Mouse (Mus musculus): ENCODE results near the gene Tshz2. TPM values are rescaled to one million over a fixed set of nuclear protein-coding genes. Genes with fewer than 3 reads are reported as not detected.

Gene Tshz2
- polyA plus RNA-seq, 1 experiment = 19.5 TPM

DNA sequence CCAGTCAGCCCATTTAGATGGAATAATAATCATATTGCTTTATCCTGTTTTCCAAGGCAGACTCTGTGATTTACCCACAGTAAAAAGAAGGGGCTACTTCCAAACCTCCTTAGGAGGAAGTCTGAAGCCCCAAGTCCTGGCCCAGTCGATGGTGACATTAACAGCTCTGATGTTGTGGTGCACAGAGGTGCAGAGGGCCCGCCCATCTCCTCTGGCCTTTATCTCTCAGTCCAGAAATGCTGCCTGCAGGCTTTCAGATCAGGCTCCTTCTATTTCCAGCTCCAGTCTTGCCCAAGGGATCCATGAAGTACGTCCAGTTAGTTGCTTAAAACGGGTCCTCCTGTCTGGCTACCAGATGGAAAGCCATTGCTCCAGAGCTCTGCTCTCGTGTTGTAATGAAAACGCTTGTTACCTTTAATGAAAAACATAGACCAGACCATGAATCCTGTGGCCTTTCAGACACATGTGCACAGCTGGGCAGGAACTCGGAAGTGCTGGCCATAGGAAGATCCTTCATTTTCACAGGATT lies 114.4 kb downstream of the Tshz2 start:
- Histone ChIP-seq H3K4me1 (ENCODE audit: control insufficient read depth, insufficient read depth, insufficient read length, low read length) (peaks cover 27% of the 10 kb centered on the region), H3K4me3 (ENCODE audit: insufficient read depth, low read depth, low read length) (no peak overlapping the region), H3K27ac (replicated peaks; ENCODE audit: low read depth, low read length) (peak overlapping the region; percentile 26; the same call in 1 of the 2 replicates)

DNA sequence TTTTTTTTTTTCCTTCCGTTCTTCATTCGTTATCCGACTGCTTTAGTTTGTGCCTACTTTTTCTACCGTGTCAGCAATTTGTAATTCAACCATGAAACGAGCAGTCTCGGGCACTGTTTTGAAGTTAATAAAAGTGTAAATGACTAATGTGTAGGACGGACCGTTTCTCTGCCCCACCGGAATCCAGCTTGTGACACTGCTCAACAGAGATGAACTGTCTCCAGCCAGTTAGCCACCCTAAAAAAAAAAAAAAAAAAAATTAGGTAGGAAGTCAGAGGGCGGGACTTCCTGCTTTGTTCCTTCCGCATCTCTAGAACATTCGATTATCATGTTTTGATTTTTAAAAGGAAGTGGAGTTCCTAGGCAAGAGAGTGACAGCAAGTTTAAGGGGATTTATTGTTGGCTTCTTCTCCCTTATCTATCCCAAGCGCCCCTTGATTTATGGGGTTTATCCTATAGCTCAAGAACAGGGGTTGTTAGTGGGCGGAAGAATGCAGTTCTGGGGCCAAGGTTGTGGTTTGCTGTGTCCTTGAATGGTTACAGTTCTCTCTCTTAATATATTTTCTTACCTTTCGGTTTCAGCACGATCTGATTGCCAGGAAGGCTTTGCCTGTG lies 116.6 kb downstream of the Tshz2 start:
- no peak overlapping the region for H3K4me3 ChIP-seq (ENCODE audit: insufficient read depth, low read depth, low read length)
- peak overlapping the region; percentile 93 for H3K27ac ChIP-seq (replicated peaks; ENCODE audit: low read depth, low read length)
- H3K4me1 ChIP-seq (ENCODE audit: control insufficient read depth, insufficient read depth, insufficient read length, low read length) = peaks cover 38% of the 10 kb centered on the region

DNA sequence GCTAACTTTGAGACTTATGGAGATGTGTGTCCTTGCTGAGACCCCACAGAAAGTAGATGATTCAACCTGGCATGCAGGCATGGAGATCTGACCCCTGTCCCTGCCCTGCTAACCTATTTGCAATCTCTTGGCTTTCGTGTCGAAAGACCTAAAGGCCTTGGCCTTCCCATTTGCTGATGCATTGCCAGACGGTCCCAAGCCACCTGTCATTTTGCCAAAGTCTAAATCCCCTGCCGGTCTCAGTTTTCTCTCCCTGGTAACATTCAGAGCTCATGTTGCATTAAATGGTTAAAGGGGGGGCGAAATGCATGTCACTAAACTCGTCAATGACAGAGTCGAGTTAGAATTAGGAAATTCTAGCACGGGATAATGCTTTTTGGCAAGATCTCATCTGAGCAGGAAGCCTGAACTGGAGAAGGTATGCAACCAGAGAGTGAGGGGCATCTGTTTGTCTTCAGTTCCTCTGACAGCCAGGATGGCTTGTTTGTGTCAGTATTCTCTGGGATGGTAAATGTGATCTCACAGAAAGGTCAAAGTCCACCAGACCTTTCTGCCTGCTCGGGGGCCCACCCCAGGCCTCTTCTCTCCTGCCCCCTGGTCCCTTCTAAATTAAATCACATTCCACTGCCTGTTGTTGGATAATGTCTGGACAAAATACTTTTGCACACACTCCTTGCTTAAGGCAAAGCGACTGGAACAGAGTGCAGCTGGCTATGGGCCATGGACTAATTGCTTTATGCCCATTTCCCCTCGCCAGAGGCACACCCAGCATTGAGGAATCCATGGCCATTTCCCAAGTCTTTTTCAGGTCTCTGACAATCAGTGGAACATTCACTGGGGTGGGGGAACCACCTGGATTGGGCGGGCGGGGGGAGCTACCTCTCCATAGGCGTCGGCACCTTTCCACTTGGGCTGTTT lies 118.0 kb downstream of the Tshz2 start:
- Histone ChIP-seq H3K4me3 (ENCODE audit: insufficient read depth, low read depth, low read length) (no peak overlapping the region), H3K4me1 (ENCODE audit: control insufficient read depth, insufficient read depth, insufficient read length, low read length) (peaks cover 34% of the 10 kb centered on the region), H3K27ac (replicated peaks; ENCODE audit: low read depth, low read length) (peak overlapping the region; percentile 93)

DNA sequence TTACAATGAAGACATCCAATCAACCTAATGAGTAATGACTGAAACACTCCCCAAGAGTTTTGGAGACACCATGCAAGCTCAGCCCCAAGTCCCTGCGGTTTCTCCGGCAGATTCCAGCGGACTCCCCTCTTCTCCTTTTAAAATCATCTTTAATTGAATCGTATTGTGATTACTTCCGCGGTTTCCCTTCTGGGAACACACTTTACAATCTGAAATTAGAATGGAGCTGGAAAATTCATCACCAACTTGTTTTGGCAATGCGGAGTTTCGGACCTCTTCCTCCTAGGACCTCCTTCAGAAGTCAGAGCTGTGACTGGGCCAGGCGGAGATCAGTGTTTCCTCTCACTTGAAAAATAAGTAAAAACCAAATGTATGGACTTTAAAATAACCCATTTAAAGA lies 119.3 kb downstream of the Tshz2 start:
- peaks cover 32% of the 10 kb centered on the region for H3K4me1 ChIP-seq (ENCODE audit: control insufficient read depth, insufficient read depth, insufficient read length, low read length)
- no peak overlapping the region for H3K4me3 ChIP-seq (ENCODE audit: insufficient read depth, low read depth, low read length)
- peak overlapping the region; percentile 94 for H3K27ac ChIP-seq (replicated peaks; ENCODE audit: low read depth, low read length)

DNA sequence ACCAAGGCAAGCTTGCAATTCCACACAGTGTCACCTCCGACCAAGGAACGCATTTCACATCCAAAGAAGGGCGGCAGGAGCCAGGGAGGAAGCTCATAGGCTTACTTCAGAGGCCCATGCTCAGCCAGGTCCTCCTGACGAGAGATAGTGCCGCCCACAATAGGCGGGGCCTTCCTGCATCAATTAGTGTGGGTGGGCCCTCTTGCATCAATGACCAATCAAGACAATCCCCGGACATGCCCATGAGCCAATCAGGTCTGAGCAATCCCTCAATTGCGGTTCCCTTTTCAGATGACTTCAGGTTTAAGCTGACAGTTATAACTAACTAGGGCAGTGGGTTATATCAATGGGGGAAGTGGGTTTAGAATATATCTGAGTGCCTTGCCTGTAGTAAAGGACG lies 120.6 kb downstream of the Tshz2 start:
- Histone ChIP-seq H3K4me3 (ENCODE audit: insufficient read depth, low read depth, low read length) (no peak overlapping the region), H3K27ac (replicated peaks; ENCODE audit: low read depth, low read length) (peak overlapping the region; percentile 94), H3K4me1 (ENCODE audit: control insufficient read depth, insufficient read depth, insufficient read length, low read length) (peaks cover 32% of the 10 kb centered on the region)

DNA sequence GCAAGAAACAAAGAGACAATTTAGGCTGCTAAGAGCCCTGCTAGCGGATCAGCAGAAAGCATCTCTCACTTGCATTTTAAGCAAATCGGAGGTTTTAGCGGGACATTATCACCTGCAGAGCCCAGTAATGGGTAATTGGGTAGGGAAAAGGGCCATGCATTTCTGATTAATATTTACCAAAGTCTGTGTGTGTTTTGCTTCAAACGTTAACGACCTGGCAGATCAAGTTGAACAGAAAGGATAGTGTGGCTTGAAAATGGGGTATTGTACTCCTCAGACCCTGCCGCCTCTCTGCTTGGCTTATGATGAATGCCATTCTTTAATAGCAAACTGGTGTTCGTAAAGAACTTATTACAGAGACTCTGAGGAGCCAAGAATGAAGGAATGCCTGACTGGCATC lies 122.3 kb downstream of the Tshz2 start:
- Histone ChIP-seq H3K4me3 (ENCODE audit: insufficient read depth, low read depth, low read length) (no peak overlapping the region), H3K4me1 (ENCODE audit: control insufficient read depth, insufficient read depth, insufficient read length, low read length) (peaks cover 18% of the 10 kb centered on the region), H3K27ac (replicated peaks; ENCODE audit: low read depth, low read length) (no peak overlapping the region)

DNA sequence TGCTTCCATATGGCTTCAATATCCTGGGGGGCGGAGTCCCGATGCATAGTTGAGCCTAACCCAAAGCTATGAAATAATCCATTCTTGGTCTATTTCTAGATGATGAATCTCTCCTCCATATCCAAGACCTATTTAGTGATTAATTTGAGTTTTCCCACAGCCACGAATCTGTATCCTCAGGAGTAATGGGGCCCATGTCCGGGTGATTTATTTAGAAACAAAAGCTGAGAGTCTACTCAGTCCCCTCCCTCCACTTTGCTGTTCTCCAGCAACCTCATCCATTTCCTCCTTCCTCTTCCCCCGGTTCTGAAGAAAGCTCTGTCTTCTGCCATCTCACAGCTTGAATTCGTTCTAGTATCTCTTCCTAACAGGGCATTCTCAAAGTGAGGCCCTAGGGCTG lies 125.3 kb downstream of the Tshz2 start:
- Histone ChIP-seq H3K27ac (replicated peaks; ENCODE audit: low read depth, low read length) (no peak overlapping the region), H3K4me1 (ENCODE audit: control insufficient read depth, insufficient read depth, insufficient read length, low read length) (peaks cover 7% of the 10 kb centered on the region), H3K4me3 (ENCODE audit: insufficient read depth, low read depth, low read length) (no peak overlapping the region)

DNA sequence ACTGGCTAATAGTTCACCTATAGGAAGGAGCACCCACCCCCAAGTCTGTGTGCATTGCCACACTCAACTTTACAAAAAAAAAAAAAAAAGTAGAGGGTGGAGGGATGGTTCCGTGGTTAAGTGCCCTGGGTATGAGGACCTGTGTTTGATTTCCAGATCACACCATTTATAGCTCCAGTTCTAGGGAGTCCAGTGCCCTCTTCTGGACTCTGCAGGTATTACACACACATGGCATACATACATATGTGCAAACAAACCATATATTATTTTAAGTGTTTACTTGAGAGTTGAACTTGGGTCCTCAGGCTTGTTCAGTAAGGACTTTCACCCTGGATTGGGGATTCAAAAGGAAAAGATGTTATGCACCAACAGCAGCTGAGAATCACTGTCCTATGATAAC lies 127.3 kb downstream of the Tshz2 start:
- no peaks in the 10 kb centered on the region; the same call in 1 of the 2 replicates for H3K4me1 ChIP-seq (ENCODE audit: control insufficient read depth, insufficient read depth, insufficient read length, low read length)
- no peak overlapping the region for H3K4me3 ChIP-seq (ENCODE audit: insufficient read depth, low read depth, low read length)
- no peak overlapping the region for H3K27ac ChIP-seq (replicated peaks; ENCODE audit: low read depth, low read length)

DNA sequence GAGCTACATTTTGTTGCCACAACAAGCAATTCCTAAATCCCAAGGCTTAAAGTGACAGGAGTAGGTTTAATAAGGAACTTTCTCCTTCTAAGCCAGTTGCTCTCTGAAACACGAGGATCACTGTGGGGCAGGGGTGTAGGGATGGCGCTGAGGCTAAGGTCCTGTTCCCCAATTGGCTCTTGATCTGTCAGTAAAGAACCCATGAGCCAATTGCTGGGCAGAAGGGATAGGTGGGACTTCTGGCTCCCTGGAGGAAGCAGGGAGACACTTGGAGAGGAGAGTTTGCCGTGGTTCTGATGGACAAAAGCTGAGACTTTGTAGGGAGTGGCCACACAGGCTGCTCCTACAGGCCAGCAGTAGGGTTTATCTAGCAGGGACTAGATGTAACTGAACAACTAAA lies 128.9 kb downstream of the Tshz2 start:
- no peaks in the 10 kb centered on the region; the same call in 1 of the 2 replicates for H3K4me1 ChIP-seq (ENCODE audit: control insufficient read depth, insufficient read depth, insufficient read length, low read length)
- no peak overlapping the region for H3K27ac ChIP-seq (replicated peaks; ENCODE audit: low read depth, low read length)
- H3K4me3 ChIP-seq (ENCODE audit: insufficient read depth, low read depth, low read length) = no peak overlapping the region

DNA sequence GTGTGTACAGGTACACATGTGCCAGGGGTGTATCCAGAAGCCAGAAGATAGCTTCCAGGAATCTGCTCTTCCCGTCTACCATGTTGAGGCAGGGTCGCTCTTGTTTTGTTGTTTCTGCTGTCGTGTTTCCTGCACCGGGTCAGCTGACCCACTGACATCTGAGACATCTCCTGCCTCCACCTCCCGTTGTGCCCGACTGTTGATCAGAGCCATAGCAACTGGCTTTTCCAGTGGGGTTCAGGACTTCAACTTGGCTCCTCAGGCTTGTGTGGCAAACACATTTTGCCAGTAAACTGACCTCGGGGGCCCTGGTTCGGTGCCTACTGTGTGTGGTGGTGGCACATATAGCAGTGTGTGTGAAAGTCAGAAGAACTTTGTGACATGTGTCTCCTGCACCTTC lies 129.5 kb downstream of the Tshz2 start:
- H3K4me3 ChIP-seq (ENCODE audit: insufficient read depth, low read depth, low read length) = no peak overlapping the region
- no peaks in the 10 kb centered on the region; the same call in 1 of the 2 replicates for H3K4me1 ChIP-seq (ENCODE audit: control insufficient read depth, insufficient read depth, insufficient read length, low read length)
- no peak overlapping the region for H3K27ac ChIP-seq (replicated peaks; ENCODE audit: low read depth, low read length)

DNA sequence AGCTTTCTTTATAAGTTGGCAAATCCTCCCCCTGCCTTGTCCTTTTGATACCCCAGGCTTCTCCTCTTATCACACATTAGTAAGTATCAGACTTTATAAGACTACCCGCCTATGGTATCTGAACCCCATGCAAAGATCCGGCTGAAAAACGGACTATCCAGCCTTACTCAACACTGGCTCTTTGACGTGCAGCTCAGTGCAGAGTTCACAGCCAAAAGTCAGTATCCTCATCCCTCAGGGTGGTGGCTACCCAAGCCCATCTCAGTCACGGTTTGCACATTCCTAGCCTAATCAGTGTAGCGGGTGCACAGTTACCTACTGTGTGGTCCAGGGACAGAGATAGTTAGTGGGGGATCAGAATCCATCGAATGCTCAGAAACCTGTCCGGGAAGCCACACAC lies 130.9 kb downstream of the Tshz2 start:
- H3K4me3 ChIP-seq (ENCODE audit: insufficient read depth, low read depth, low read length) = no peak overlapping the region
- H3K27ac ChIP-seq (replicated peaks; ENCODE audit: low read depth, low read length) = no peak overlapping the region
- H3K4me1 ChIP-seq (ENCODE audit: control insufficient read depth, insufficient read depth, insufficient read length, low read length) = no peaks in the 10 kb centered on the region; the same call in 1 of the 2 replicates

DNA sequence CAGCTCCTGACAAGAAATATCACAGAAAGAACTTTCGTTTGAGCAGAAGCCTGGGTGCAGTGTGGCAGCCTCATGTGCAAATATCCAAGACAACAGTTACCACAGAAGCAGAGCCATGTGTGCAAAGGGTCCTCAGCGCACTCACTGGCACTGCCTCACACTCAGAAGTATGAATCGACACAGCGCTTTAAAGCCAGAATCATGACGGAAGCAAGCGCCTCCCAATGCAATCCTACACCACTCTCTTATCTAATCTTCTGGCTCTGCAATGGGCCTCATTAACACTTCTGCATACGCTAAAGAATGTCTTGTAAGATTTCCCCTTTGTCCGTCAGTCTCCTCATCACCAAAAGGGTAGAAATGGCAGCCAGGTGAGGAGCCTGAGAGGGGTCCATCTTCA lies 133.4 kb downstream of the Tshz2 start:
- Histone ChIP-seq H3K4me1 (ENCODE audit: control insufficient read depth, insufficient read depth, insufficient read length, low read length) (peaks cover 3% of the 10 kb centered on the region), H3K4me3 (ENCODE audit: insufficient read depth, low read depth, low read length) (no peak overlapping the region), H3K27ac (replicated peaks; ENCODE audit: low read depth, low read length) (no peak overlapping the region)

DNA sequence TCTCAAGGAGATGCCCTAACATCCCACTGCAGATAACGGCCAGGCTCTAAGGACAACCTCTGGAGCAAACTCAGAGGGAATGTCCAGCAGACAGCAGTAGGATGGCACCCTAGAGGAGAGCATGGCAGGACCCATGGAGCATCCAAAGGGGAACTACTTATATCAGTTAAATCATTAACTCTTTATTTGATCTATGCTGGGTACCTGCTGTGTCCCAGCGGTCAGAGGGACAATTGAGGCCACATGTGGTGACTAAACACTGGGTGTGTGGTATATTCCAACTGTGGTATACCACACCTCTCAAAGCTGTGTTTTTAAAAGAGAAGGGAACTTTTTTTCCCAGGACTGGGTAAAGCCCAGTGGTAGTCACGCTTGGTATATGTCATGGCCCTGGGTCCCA lies 134.5 kb downstream of the Tshz2 start:
- Histone ChIP-seq H3K4me1 (ENCODE audit: control insufficient read depth, insufficient read depth, insufficient read length, low read length) (peaks cover 3% of the 10 kb centered on the region), H3K27ac (replicated peaks; ENCODE audit: low read depth, low read length) (no peak overlapping the region), H3K4me3 (ENCODE audit: insufficient read depth, low read depth, low read length) (no peak overlapping the region)

DNA sequence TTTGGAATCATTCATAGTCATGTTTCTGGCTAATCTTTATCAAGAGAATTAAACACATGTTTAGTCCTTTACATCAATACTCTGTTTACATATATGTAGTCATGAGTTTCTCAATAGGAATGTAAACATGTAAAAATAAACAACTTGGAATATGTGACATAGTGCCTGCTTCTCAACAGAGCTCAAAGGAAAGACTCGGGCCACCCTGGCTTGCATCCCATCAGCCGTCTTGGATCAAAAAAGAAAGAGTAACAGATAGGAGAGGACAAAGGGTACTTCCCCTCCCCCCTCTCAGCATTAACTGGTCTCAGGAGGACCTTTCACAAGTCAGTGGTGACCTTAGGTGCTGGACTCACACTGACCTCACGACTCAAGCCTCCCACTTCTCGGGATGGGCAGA lies 142.3 kb downstream of the Tshz2 start:
- H3K27ac ChIP-seq (replicated peaks; ENCODE audit: low read depth, low read length) = no peak overlapping the region
- H3K4me1 ChIP-seq (ENCODE audit: control insufficient read depth, insufficient read depth, insufficient read length, low read length) = peaks cover 23% of the 10 kb centered on the region
- H3K4me3 ChIP-seq (ENCODE audit: insufficient read depth, low read depth, low read length) = no peak overlapping the region

DNA sequence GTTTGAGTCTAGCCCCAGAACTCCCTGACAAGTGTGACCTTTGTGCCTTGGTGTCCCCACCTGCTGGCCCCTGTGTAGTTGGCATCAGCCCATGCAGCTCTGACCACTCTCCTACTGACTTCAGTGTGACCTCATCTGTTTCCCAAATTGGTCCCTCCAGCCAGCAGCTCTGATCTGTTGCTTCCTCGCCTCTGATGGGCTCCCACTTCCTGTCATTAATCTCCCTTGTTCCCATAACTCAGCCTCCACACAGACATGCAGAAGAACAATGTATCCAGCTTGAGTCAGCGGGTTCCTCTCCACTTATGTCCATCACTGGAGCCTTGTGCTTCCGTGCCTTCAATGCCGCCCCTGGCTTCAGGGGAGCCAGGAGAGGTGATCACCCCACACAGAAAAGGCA lies 144.4 kb downstream of the Tshz2 start:
- Histone ChIP-seq H3K4me3 (ENCODE audit: insufficient read depth, low read depth, low read length) (no peak overlapping the region), H3K27ac (replicated peaks; ENCODE audit: low read depth, low read length) (peak overlapping the region; percentile 75), H3K4me1 (ENCODE audit: control insufficient read depth, insufficient read depth, insufficient read length, low read length) (peaks cover 23% of the 10 kb centered on the region)

All from brown adipose tissue, adult 24 weeks (tissue).